Mouse (Mus musculus): ENCODE data around the gene Gm12185. TPM values are rescaled to one million over a fixed set of nuclear protein-coding genes. Genes with fewer than 3 reads are reported as not detected.
A peak's percentile ranks its signal among the peaks of the same experiment; 100 is the strongest.
"Not testable (repeated sequence)": the region's sequence is repeated elsewhere in the genome, so short reads cannot be mapped to it uniquely, and the experiment has no call there.

The Gm12185 gene
- total RNA-seq, 2 experiments from 2014 or later = 0.87 to 2.5 TPM

GRCm38 (mm10) chr11:48923818-48924217 is 68.2 kb downstream of the Gm12185 start:
- not testable (repeated sequence) for DNase-seq (ENCODE audit: low spot score in 2 of 2)

- DNase-seq (ENCODE audit: low spot score in 2 of 2) = no peak
Observed at GRCm38 (mm10) chr11:48918380-48918779, 73.6 kb downstream of the Gm12185 start.

- no peak for DNase-seq (ENCODE audit: low spot score in 2 of 2)
Observed at GRCm38 (mm10) chr11:48913611-48914010, 78.4 kb downstream of the Gm12185 start.

GRCm38 (mm10) chr11:48908459-48908858 is 83.6 kb downstream of the Gm12185 start:
- no peak for DNase-seq (ENCODE audit: low spot score in 2 of 2)

- no peak for DNase-seq (ENCODE audit: low spot score in 2 of 2)
Observed at GRCm38 (mm10) chr11:48902021-48902420, 90.0 kb downstream of the Gm12185 start, which contains the start of gene Gm5431. Gene Gm5431, minus strand, starts transcription at chr11:48902214.

GRCm38 (mm10) chr11:48901567-48901930 is 90.5 kb downstream of the Gm12185 start:
- not testable (repeated sequence) for DNase-seq (ENCODE audit: low spot score in 2 of 2)

- not testable (repeated sequence) for DNase-seq (ENCODE audit: low spot score in 2 of 2)
Observed at GRCm38 (mm10) chr11:48900654-48901566, 91.1 kb downstream of the Gm12185 start.

- no peak for DNase-seq (ENCODE audit: low spot score in 2 of 2)
Observed at GRCm38 (mm10) chr11:48898812-48899431, 93.1 kb downstream of the Gm12185 start.

- DNase-seq (ENCODE audit: low spot score in 2 of 2) = no peak
Observed at GRCm38 (mm10) chr11:48876680-48877079, 115.3 kb downstream of the Gm12185 start.

GRCm38 (mm10) chr11:48875343-48875837 is 116.6 kb downstream of the Gm12185 start:
- not testable (repeated sequence) for DNase-seq (ENCODE audit: low spot score in 2 of 2)

- no peak for DNase-seq (ENCODE audit: low spot score in 2 of 2)
Observed at GRCm38 (mm10) chr11:48874465-48874864, 117.6 kb downstream of the Gm12185 start.

- DNase-seq (ENCODE audit: low spot score in 2 of 2) = no peak
Observed at GRCm38 (mm10) chr11:48873591-48874290, 118.3 kb downstream of the Gm12185 start.

- no peak for DNase-seq (ENCODE audit: low spot score in 2 of 2)
Observed at GRCm38 (mm10) chr11:48872695-48873300, 119.2 kb downstream of the Gm12185 start.

GRCm38 (mm10) chr11:48871817-48872541 is 120.0 kb downstream of the Gm12185 start:
- no peak for DNase-seq (ENCODE audit: low spot score in 2 of 2)

GRCm38 (mm10) chr11:48871201-48871772 is 120.7 kb downstream of the Gm12185 start, which contains the start of gene Irgm1:
Gene Irgm1, minus strand, starts transcription at chr11:48871683.
- peak in 1 of 2 experiments; percentile 44 for DNase-seq (ENCODE audit: low spot score in 2 of 2)

- no peak for DNase-seq (ENCODE audit: low spot score in 2 of 2)
Observed at GRCm38 (mm10) chr11:48870781-48871180, 121.2 kb downstream of the Gm12185 start.

GRCm38 (mm10) chr11:48869380-48870110 is 122.5 kb downstream of the Gm12185 start:
- no peak for DNase-seq (ENCODE audit: low spot score in 2 of 2)

- no peak for DNase-seq (ENCODE audit: low spot score in 2 of 2)
Observed at GRCm38 (mm10) chr11:48866481-48866880, 125.5 kb downstream of the Gm12185 start.

GRCm38 (mm10) chr11:48863808-48864207 is 128.2 kb downstream of the Gm12185 start:
- DNase-seq (ENCODE audit: low spot score in 2 of 2) = no peak
